Mouse (Mus musculus) frontal cortex, adult (tissue): Measurements from ENCODE around the gene Gal3st2c.
A peak's percentile ranks its signal among the peaks of the same experiment; 100 is the strongest.
"Not testable (repeated sequence)": the region's sequence is repeated elsewhere in the genome, so short reads cannot be mapped to it uniquely, and the experiment has no call there.

Experiments
- ATAC-seq: cut with Nextera tagmentation; 2 replicates; pipeline ENCODE4 v1.9.2; 2017; ENCODE audit warnings: mild to moderate bottlenecking, moderate library complexity, mixed read lengths; ENCODE audit not compliant: low TSS enrichment

Gene Gal3st2c

GRCm38 (mm10) chr1:94046544-94046943, 56.2 kb downstream of the Gal3st2c start:
- no peak for ATAC-seq

- no peak for ATAC-seq
Observed at GRCm38 (mm10) chr1:94051104-94051503, 60.8 kb downstream of the Gal3st2c start.

DNA sequence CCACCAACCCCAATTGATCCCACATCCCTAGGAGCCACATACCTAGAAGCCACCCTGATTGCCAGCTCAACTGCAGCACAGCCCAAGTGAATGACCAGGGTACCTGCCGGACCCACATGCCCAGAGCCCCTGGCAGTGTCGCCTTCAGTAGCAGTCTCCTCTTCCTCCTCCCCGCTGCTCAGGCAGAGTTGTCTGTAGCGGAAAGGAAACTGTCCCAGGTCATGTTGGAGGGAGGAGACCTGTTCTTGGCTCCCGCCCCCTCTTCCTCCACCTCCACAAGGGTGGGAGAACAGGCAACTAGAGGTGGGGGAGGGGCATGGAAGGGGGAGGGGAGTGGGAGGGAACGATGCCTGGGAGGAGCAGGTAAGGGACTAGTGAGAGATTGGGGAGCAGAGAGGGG, 62.1 kb downstream of the Gal3st2c start, which contains the start of gene Pdcd1:
Gene Pdcd1 (minus strand): TSS at position 181 of the 400 bp plus-strand sequence.
- ATAC-seq, result no peak

- peak; percentile 94 for ATAC-seq
Observed at GRCm38 (mm10) chr1:94053530-94054216, 63.4 kb downstream of the Gal3st2c start.

DNA sequence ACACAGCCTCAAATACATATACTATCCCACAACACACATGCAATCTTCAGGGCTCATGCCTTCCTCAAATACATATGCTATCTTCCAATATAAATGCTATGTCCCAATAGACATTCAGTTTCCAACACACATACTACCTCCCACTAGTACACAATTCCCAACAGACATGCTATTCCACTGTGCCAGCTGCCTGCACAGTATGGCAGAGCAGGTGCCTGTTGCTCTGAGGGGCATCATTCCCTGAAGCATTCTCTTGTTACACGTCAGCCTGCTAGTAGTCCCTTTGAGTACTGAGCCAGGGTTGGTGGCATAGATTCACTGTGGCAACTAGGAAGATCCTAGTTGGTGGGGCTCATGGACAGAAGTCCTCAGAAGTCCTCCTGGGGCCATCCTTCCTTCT, 64.2 kb downstream of the Gal3st2c start:
- no peak for ATAC-seq

GRCm38 (mm10) chr1:94055966-94056365, 65.7 kb downstream of the Gal3st2c start:
- no peak for ATAC-seq

GRCm38 (mm10) chr1:94057401-94057800, 67.1 kb downstream of the Gal3st2c start:
- ATAC-seq, result no peak

GRCm38 (mm10) chr1:94058281-94058680, 68.0 kb downstream of the Gal3st2c start:
- not testable (repeated sequence) for ATAC-seq
